Mouse (Mus musculus) lung, postnatal 0 days (tissue): ENCODE results near the gene Senp1. TPM values are rescaled to one million over a fixed set of nuclear protein-coding genes. Genes with fewer than 3 reads are reported as not detected.
A peak's percentile ranks its signal among the peaks of the same experiment; 100 is the strongest.

Source experiments
- ATAC-seq: fragments of 200-750 bp; cut with Nextera tagmentation; 2 replicates; pipeline ENCODE4 v1.8.0; 2017; ENCODE audit warnings: moderate library complexity
- DNase-seq: peaks from one replicate; pipeline ENCODE4 v3.0.0-alpha.2; 2016; ENCODE audit warnings: low spot score
- H3K27ac ChIP-seq: fragments of 300-500 bp; sonication (generic); 2 replicates; pipeline ENCODE4 v1.5.1; 2014; ENCODE audit warnings: antibody characterized with exemption, mild to moderate bottlenecking, low read length, mixed read lengths
- H3K27me3 ChIP-seq: fragments of 300-500 bp; sonication (generic); replicated peaks from 2 replicates; pipeline ENCODE4 v1.6.1; 2014; ENCODE audit warnings: low read length, mixed read lengths; ENCODE audit not compliant: insufficient read depth
- H3K36me3 ChIP-seq: fragments of 300-500 bp; sonication (generic); 2 replicates; pipeline ENCODE4 v1.6.1; 2014; ENCODE audit warnings: low read length, mixed read lengths; ENCODE audit not compliant: insufficient read depth
- H3K4me1 ChIP-seq: fragments of 300-500 bp; sonication (generic); 2 replicates; pipeline ENCODE4 v1.6.1; 2014; ENCODE audit warnings: antibody characterized with exemption, low read depth, low read length, mixed read lengths; ENCODE audit not compliant: insufficient read depth
- H3K4me2 ChIP-seq: fragments of 300-500 bp; sonication (generic); replicated peaks from 2 replicates; pipeline ENCODE4 v1.6.1; 2014; ENCODE audit warnings: low read depth, mild to moderate bottlenecking, low read length, moderate library complexity, mixed read lengths
- H3K4me3 ChIP-seq: fragments of 300-500 bp; sonication (generic); 2 replicates; pipeline ENCODE4 v1.5.1; 2014; ENCODE audit warnings: low read depth, low read length
- H3K9ac ChIP-seq: fragments of 300-500 bp; sonication (generic); replicated peaks from 2 replicates; pipeline ENCODE4 v1.6.1; 2014; ENCODE audit warnings: low read depth, mild to moderate bottlenecking
- H3K9me3 ChIP-seq: fragments of 300-500 bp; sonication (generic); 2 replicates; pipeline ENCODE4 v1.6.1; 2016; ENCODE audit warnings: low read length, mixed read lengths
- CTCF ChIP-seq: IDR thresholded peaks from 2 replicates; pipeline ENCODE4 v1.5.1; 2016; ENCODE audit warnings: antibody characterized with exemption, mild to moderate bottlenecking
- EP300 ChIP-seq: IDR thresholded peaks from 2 replicates; pipeline ENCODE4 v1.6.1; 2016; ENCODE audit warnings: antibody characterized with exemption, mild to moderate bottlenecking, control low read depth
- WGBS: fragments of 180-500 bp; shearing (Covaris S2); extraction: QIAGEN DNeasy Blood & Tissue Kit; methylation state at CpG from one replicate; pipeline ENCODE4 v1.1.7; 2014; 5-methylcytosine and 5-hydroxymethylcytosine counted together
- polyA plus RNA-seq: library from polyadenylated mRNA; unstranded; fragments of >200 nt; fragmentation: Nextera tagmentation; extraction: Ambion mirVana; gene quantifications from 2 replicates; pipeline ENCODE4 v1.2.1, GENCODE M21; 2015

Senp1 gene
- polyA plus RNA-seq, 1 experiment from 2014 or later, result 9.2 TPM

DNA sequence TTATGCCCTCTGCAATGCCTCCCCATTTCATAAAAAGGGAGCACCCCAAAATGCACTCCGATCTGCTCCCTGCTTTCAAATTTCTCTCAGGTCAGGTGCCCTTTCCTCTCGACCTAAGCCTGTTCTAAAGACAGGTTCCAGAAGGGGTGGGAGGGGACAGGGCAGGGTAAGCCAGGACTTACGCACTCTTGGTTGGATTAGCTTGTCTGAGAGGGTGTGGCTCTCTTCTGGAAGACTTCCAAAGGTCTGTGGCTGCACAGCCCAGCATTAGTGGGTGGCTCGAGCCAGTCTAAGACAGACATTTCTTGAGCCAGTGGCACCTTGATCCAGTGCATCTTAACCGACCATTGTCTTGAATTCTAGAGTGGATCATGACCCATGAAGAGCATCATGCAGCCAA lies 18.2 kb upstream of the Senp1 start:
- no peak for TF ChIP-seq EP300
- no peak for TF ChIP-seq CTCF
- H3K27ac ChIP-seq, result no peak overlapping the region
- H3K27me3 ChIP-seq, result no peaks in the 10 kb centered on the region
- peak; percentile 43 for DNase-seq
- no peaks in the 10 kb centered on the region; the same call in 1 of the 2 replicates for H3K36me3 ChIP-seq
- H3K4me2 ChIP-seq, result no peak overlapping the region
- H3K4me1 ChIP-seq, result peaks cover 8% of the 10 kb centered on the region; the same call in 1 of the 2 replicates
- H3K4me3 ChIP-seq, result no peak overlapping the region
- ATAC-seq, result peak; percentile 43; the same call in 1 of the 2 replicates
- H3K9me3 ChIP-seq, result no peaks in the 10 kb centered on the region
- H3K9ac ChIP-seq, result no peak overlapping the region
- 50% methylated on average over 5 of the region's 5 CpGs for WGBS

DNA sequence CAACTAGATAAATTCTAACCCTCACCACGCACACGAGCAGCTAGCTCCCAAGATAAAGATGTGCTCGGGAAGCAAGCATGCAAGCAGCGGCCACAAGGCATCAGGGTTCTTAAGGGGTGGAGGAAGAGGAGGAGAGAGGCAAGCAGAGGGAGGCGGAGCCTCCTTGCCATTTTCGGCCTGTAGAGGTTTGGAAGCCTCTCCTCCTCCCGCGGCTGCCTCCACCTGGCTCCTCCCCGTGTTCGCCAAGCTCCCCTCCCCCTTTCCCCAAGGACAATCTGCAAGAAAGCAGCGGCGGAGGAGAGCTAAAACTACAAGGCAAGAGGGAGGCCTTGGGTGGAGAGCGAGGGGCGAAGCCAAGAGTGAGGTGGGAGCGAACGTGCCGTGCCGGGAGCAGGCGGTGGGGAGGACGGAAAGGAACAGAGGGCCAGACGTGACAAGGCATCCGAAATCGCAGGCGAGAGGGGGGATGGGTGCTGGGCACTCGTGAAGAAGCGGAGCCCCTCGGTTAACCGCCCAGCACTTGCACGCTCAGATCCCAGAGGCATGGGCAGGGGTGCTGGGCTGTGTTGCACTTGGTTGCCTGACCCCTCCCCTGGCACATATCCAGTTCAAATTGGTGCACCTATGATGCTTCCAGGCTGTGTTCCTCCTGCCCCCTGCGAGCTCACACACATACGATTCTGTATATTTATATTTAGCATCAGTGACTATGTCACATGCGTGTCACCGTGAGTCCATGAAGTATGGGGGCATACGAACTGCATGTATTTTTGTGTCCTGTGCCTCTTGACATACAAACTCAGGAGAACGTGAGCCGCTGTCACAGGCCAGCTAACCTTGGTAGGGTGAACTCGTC lies 15.0 kb upstream of the Senp1 start:
- peak; percentile 92 for DNase-seq
- peak overlapping the region; percentile 69 for H3K9ac ChIP-seq
- peak overlapping the region; percentile 86 for H3K4me2 ChIP-seq
- no peaks in the 10 kb centered on the region for H3K9me3 ChIP-seq
- TF ChIP-seq EP300 (no peak), CTCF (no peak)
- WGBS, result under 1% methylated on average over 35 of the region's 37 CpGs
- H3K36me3 ChIP-seq, result no peaks in the 10 kb centered on the region
- 0 out of 2 replicates have a peak, but pooled peaks cover 6% of the 10 kb centered on the region for H3K27me3 ChIP-seq
- ATAC-seq, result peak; percentile 96
- peaks cover 8% of the 10 kb centered on the region; the same call in 1 of the 2 replicates for H3K4me1 ChIP-seq
- H3K27ac ChIP-seq, result peak overlapping the region; percentile 47; the same call in 1 of the 2 replicates
- H3K4me3 ChIP-seq, result peak overlapping the region; percentile 65

DNA sequence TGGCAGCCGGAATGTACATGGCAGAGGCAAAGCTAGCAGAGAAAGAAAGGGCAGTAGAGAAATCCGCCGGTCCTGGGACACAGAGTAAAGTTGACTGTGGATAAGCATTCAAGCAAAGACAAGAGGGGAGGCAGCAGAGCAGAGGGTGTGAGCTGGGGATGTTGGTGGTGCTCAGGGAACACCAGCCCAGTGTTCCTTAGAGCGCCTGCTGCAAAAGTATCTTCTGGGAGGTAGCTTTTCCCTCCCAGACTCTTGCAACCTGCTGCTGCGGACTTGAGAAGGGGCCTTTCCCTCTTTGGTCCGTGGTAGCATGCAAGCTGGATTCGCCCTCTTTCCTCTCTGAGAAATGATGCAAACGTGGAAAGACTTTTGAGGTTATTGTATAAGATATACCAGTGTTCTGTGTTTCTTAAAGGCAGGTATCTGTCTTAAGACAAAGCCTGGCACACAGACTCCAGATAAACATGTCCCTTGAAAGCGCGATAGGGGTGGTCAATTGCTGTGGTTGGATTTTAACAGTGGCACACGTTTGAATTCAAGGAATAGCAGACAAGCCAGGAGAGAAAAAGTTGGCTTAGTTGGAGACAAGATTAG lies 14.3 kb upstream of the Senp1 start:
- peaks cover 8% of the 10 kb centered on the region; the same call in 1 of the 2 replicates for H3K4me1 ChIP-seq
- H3K27ac ChIP-seq, result no peak overlapping the region
- 0 out of 2 replicates have a peak, but pooled peaks cover 6% of the 10 kb centered on the region for H3K27me3 ChIP-seq
- 34% methylated on average over 11 of the region's 11 CpGs for WGBS
- ATAC-seq, result no peak
- H3K4me3 ChIP-seq, result peak overlapping the region; percentile 65
- TF ChIP-seq CTCF (no peak), EP300 (no peak)
- H3K9ac ChIP-seq, result peak overlapping the region; percentile 69
- peak overlapping the region; percentile 86 for H3K4me2 ChIP-seq
- peak; percentile 8 for DNase-seq
- no peaks in the 10 kb centered on the region for H3K36me3 ChIP-seq
- no peaks in the 10 kb centered on the region for H3K9me3 ChIP-seq

DNA sequence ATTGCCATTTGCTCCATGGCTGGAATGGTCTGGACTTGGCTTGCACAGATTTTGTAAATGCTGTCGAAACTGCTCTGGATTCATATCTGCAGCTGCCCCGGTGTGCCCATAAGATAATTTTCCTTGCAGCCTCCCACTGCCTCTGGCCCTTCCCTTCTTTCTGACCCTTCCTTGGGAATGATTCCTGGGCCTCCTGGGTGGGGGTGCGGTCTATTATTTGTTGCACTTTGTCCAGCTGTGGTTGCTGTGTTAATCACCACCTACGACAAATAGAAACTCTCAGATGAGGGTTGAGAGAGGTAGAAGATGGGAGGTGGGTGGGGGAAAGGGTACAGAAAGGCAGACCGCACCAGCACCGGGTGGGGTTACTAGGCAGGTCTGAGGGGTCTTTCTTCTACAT lies 13.7 kb upstream of the Senp1 start:
- Histone ChIP-seq H3K9me3 (no peaks in the 10 kb centered on the region), H3K27me3 (0 out of 2 replicates have a peak, but pooled peaks cover 6% of the 10 kb centered on the region), H3K27ac (no peak overlapping the region), H3K4me1 (peaks cover 8% of the 10 kb centered on the region; the same call in 1 of the 2 replicates), H3K4me3 (no peak overlapping the region), H3K4me2 (no peak overlapping the region), H3K9ac (no peak overlapping the region), H3K36me3 (no peaks in the 10 kb centered on the region)
- WGBS, result 74% methylated on average over 6 of the region's 6 CpGs
- DNase-seq (no peak), ATAC-seq (no peak)
- TF ChIP-seq EP300 (no peak), CTCF (no peak)

DNA sequence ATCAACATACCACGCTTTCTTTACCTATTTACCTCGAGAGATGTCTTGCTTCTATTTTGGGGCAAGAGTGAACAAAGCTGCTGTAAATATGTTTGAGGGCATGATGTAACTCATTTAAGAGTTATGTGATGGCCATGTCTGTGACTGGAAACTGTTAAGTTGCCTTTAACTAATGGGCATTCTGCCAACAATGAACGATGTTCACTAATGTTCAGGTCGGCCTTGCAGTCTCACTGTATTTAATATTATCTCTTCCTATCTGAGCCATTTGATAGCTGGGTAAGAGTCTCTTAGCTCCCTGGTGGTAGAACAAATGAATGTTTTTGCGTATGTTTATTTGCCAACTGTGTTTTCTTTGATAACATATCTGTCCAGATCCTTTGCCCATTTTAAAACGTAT lies 13.0 kb upstream of the Senp1 start:
- no peaks in the 10 kb centered on the region for H3K36me3 ChIP-seq
- H3K27ac ChIP-seq, result no peak overlapping the region
- DNase-seq (no peak), ATAC-seq (no peak)
- no peak overlapping the region for H3K4me2 ChIP-seq
- TF ChIP-seq EP300, result no peak
- TF ChIP-seq CTCF, result no peak
- no peaks in the 10 kb centered on the region for H3K9me3 ChIP-seq
- 49% methylated on average over 6 of the region's 6 CpGs for WGBS
- H3K4me3 ChIP-seq, result no peak overlapping the region
- H3K4me1 ChIP-seq, result peaks cover 8% of the 10 kb centered on the region; the same call in 1 of the 2 replicates
- 0 out of 2 replicates have a peak, but pooled peaks cover 6% of the 10 kb centered on the region for H3K27me3 ChIP-seq
- no peak overlapping the region for H3K9ac ChIP-seq

DNA sequence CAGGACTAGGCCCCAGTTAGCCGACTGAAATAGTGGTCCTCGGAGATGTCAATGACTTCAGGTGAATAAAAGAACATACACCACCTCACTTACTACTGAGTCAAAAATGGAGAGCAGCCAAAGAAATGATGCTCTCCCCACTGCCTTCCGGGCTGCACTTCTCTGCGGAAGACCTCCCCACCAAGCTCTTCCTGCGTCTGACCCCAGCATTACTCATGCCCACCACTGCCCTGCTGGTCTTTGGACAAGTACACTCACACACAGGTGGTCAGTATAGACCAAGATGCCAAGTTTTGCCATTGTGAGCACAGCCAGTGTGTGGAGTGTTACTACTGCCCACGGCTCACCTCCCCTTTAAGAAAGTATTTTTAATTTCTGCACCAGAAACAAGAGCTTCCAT lies 8.9 kb upstream of the Senp1 start:
- Histone ChIP-seq H3K9ac (no peak overlapping the region), H3K4me3 (no peak overlapping the region), H3K4me1 (no peaks in the 10 kb centered on the region), H3K4me2 (no peak overlapping the region), H3K9me3 (no peaks in the 10 kb centered on the region), H3K27ac (no peak overlapping the region), H3K36me3 (no peaks in the 10 kb centered on the region), H3K27me3 (0 out of 2 replicates have a peak, but pooled peaks cover 6% of the 10 kb centered on the region)
- no peak for DNase-seq
- TF ChIP-seq EP300 (no peak), CTCF (no peak)
- 85% methylated on average over 6 of the region's 6 CpGs for WGBS
- ATAC-seq, result no peak
